Mouse (Mus musculus): ENCODE results near the gene Larp6. TPM values are rescaled to one million over a fixed set of nuclear protein-coding genes. Genes with fewer than 3 reads are reported as not detected.

Gene Larp6
- total and polyA plus RNA-seq, 3 experiments: not detected

- Histone ChIP-seq H3K9ac (ENCODE audit: insufficient read depth, low read depth) (no peak overlapping the region), H3K4me1 (ENCODE audit: control insufficient read depth in 1 of 2, insufficient read depth in 2 of 2) (no peaks in the 10 kb centered on the region), H3K79me2 (replicated peaks; ENCODE audit: control insufficient read depth, extremely low read depth, insufficient read depth, poor library complexity, severe bottlenecking) (no peaks in the 10 kb centered on the region), H3K4me3 (replicated peaks in 1 of 3; ENCODE audit: low read depth in 2 of 3, low read length in 2 of 3, poor library complexity in 1 of 3) (no peak overlapping the region), H3K27me3 (replicated peaks) (no peaks in the 10 kb centered on the region), H3K36me3 (replicated peaks in 1 of 2; ENCODE audit: control insufficient read depth in 1 of 2, insufficient read depth in 1 of 2, low read length in 1 of 2) (no peaks in the 10 kb centered on the region), H3K27ac (ENCODE audit: insufficient read depth, low read depth) (no peak overlapping the region), H3K4me2 (ENCODE audit: insufficient read depth, low read depth, poor library complexity, severe bottlenecking) (no peak overlapping the region), H3K9me3 (replicated peaks; ENCODE audit: low read length) (no peaks in the 10 kb centered on the region)
- TF ChIP-seq JUND (conservative IDR thresholded peaks at IDR 0.05; ENCODE audit: low read depth, low read length) (no peak), ETS1 (conservative IDR thresholded peaks at IDR 0.05; ENCODE audit: low read depth, low read length) (no peak), SMC3 (IDR thresholded peaks at IDR 0.05; ENCODE audit: low read depth, low read length) (no peak), NELFE (IDR thresholded peaks at IDR 0.05; ENCODE audit: low read depth, low read length) (no peak), UBTF (IDR thresholded peaks at IDR 0.05; ENCODE audit: low read depth, low read length) (no peak)
- in situ Hi-C loops (cut with MboI; ENCODE audit: low pct_ligation_motif_present, low pct_unique_long_range_greater_than_20kb, low sequenced_read_pairs): loop anchor here (25.0 kb wide), 1 partner anchor 475 kb away; no protein-coding TSS in a partner anchor
- DNase-seq (ENCODE audit: extremely low read depth): no peak
- dilution Hi-C loops (cut with MboI; ENCODE audit: extremely low pct_ligation_motif_present, extremely low pct_unique_long_range_greater_than_20kb, low sequenced_read_pairs): no loop called here
These were observed 778 bp upstream of the Larp6 start for GRCm38 (mm10) chr9:60712011-60712410.

GRCm38 (mm10) chr9:60713616-60714015 is 827 bp downstream of the Larp6 start:
- no peaks in the 10 kb centered on the region for H3K36me3 ChIP-seq (replicated peaks in 1 of 2; ENCODE audit: control insufficient read depth in 1 of 2, insufficient read depth in 1 of 2, low read length in 1 of 2)
- dilution Hi-C loops (cut with MboI; ENCODE audit: extremely low pct_ligation_motif_present, extremely low pct_unique_long_range_greater_than_20kb, low sequenced_read_pairs): no loop called here

GRCm38 (mm10) chr9:60714191-60714590 is 1.4 kb downstream of the Larp6 start:
- Histone ChIP-seq H3K36me3 (replicated peaks in 1 of 2; ENCODE audit: control insufficient read depth in 1 of 2, insufficient read depth in 1 of 2, low read length in 1 of 2) (no peaks in the 10 kb centered on the region), H3K9me3 (replicated peaks; ENCODE audit: low read length) (no peaks in the 10 kb centered on the region), H3K4me2 (ENCODE audit: insufficient read depth, low read depth, poor library complexity, severe bottlenecking) (no peak overlapping the region), H3K4me1 (ENCODE audit: control insufficient read depth in 1 of 2, insufficient read depth in 2 of 2) (no peaks in the 10 kb centered on the region), H3K9ac (ENCODE audit: insufficient read depth, low read depth) (no peak overlapping the region), H3K79me2 (replicated peaks; ENCODE audit: control insufficient read depth, extremely low read depth, insufficient read depth, poor library complexity, severe bottlenecking) (no peaks in the 10 kb centered on the region), H3K4me3 (replicated peaks in 1 of 3; ENCODE audit: low read depth in 2 of 3, low read length in 2 of 3, poor library complexity in 1 of 3) (no peak overlapping the region), H3K27ac (ENCODE audit: insufficient read depth, low read depth) (no peak overlapping the region), H3K27me3 (replicated peaks) (no peaks in the 10 kb centered on the region)
- no peak for DNase-seq (ENCODE audit: extremely low read depth)
- dilution Hi-C loops (cut with MboI; ENCODE audit: extremely low pct_ligation_motif_present, extremely low pct_unique_long_range_greater_than_20kb, low sequenced_read_pairs) (no loop called here), in situ Hi-C loops (cut with MboI; ENCODE audit: low pct_ligation_motif_present, low pct_unique_long_range_greater_than_20kb, low sequenced_read_pairs) (loop anchor here (25.0 kb wide), 1 partner anchor 477 kb away; no protein-coding TSS in a partner anchor)
- TF ChIP-seq ZC3H11A (IDR thresholded peaks at IDR 0.05; ENCODE audit: low read depth, low read length) (no peak), ZKSCAN1 (IDR thresholded peaks at IDR 0.05; ENCODE audit: borderline replicate concordance, low read depth, low read length) (no peak), TBP (conservative IDR thresholded peaks at IDR 0.05; ENCODE audit: low read depth, low read length) (no peak), UBTF (IDR thresholded peaks at IDR 0.05; ENCODE audit: low read depth, low read length) (no peak), MAFK (IDR thresholded peaks at IDR 0.05; ENCODE audit: insufficient replicate concordance, low read length) (no peak), USF2 (conservative IDR thresholded peaks at IDR 0.05; ENCODE audit: low read depth, low read length) (no peak), MEF2A (IDR thresholded peaks at IDR 0.05; ENCODE audit: borderline replicate concordance, low read depth, low read length) (no peak), TCF12 (IDR thresholded peaks at IDR 0.05; ENCODE audit: low read depth, low read length) (no peak), POLR2AphosphoS2 (IDR thresholded peaks at IDR 0.05; ENCODE audit: low read depth, low read length) (no peak)

More at GRCm38 (mm10) chr9:60713616-60714015, 827 bp downstream of the Larp6 start:
- H3K27ac ChIP-seq (ENCODE audit: insufficient read depth, low read depth): no peak overlapping the region
- in situ Hi-C loops (cut with MboI; ENCODE audit: low pct_ligation_motif_present, low pct_unique_long_range_greater_than_20kb, low sequenced_read_pairs): loop anchor here (25.0 kb wide), 1 partner anchor 476 kb away; no protein-coding TSS in a partner anchor
- DNase-seq (ENCODE audit: extremely low read depth): no peak
- no peaks in the 10 kb centered on the region for H3K9me3 ChIP-seq (replicated peaks; ENCODE audit: low read length)
- no peaks in the 10 kb centered on the region for H3K79me2 ChIP-seq (replicated peaks; ENCODE audit: control insufficient read depth, extremely low read depth, insufficient read depth, poor library complexity, severe bottlenecking)
- no peak for TF ChIP-seq ZKSCAN1 (IDR thresholded peaks at IDR 0.05; ENCODE audit: borderline replicate concordance, low read depth, low read length)
- TF ChIP-seq ELF1 (IDR thresholded peaks at IDR 0.05; ENCODE audit: low read depth, low read length): no peak
- TF ChIP-seq ETS1 (conservative IDR thresholded peaks at IDR 0.05; ENCODE audit: low read depth, low read length): no peak
- TF ChIP-seq JUND (conservative IDR thresholded peaks at IDR 0.05; ENCODE audit: low read depth, low read length): no peak
- no peak for TF ChIP-seq BHLHE40 (IDR thresholded peaks at IDR 0.05; ENCODE audit: low read depth, low read length)
- no peak for TF ChIP-seq KAT2A (IDR thresholded peaks at IDR 0.05; ENCODE audit: insufficient replicate concordance, low read length)
- TF ChIP-seq RCOR1 (conservative IDR thresholded peaks at IDR 0.05; ENCODE audit: low read depth, low read length): no peak
- TF ChIP-seq PAX5 (IDR thresholded peaks at IDR 0.05; ENCODE audit: low read length): no peak
- TF ChIP-seq NRF1 (IDR thresholded peaks at IDR 0.05; ENCODE audit: low read depth, low read length): no peak
- TF ChIP-seq GABPA (IDR thresholded peaks at IDR 0.05; ENCODE audit: insufficient replicate concordance, low read depth, low read length): no peak
- H3K9ac ChIP-seq (ENCODE audit: insufficient read depth, low read depth): no peak overlapping the region
- no peaks in the 10 kb centered on the region for H3K4me1 ChIP-seq (ENCODE audit: control insufficient read depth in 1 of 2, insufficient read depth in 2 of 2)
- no peak overlapping the region for H3K4me2 ChIP-seq (ENCODE audit: insufficient read depth, low read depth, poor library complexity, severe bottlenecking)
- H3K4me3 ChIP-seq (replicated peaks in 1 of 3; ENCODE audit: low read depth in 2 of 3, low read length in 2 of 3, poor library complexity in 1 of 3): no peak overlapping the region
- no peaks in the 10 kb centered on the region for H3K27me3 ChIP-seq (replicated peaks)
